Mouse (Mus musculus) MEL (cell line): ENCODE data around the gene Itpripl2. TPM values are rescaled to one million over a fixed set of nuclear protein-coding genes. Genes with fewer than 3 reads are reported as not detected.

Experiments used
- DNase-seq: peaks from one replicate; pipeline ENCODE4 v3.0.0; 2011; ENCODE audit warnings: low read depth, low spot score
- H3K27ac ChIP-seq: 2 replicates; pipeline ENCODE4 v1.5.1; 2012; ENCODE audit warnings: low read depth, mild to moderate bottlenecking, control low read depth, low read length, moderate library complexity; ENCODE audit not compliant: control insufficient read depth
- H3K27me3 ChIP-seq, 2 experiments: fragments of 150-350 bp in 1 of 2; sonication (generic) in 1 of 2; 2 replicates each; pipeline ENCODE4 v1.6.1; 2012; ENCODE audit warnings: low read length in 2 of 2, mild to moderate bottlenecking in 2 of 2, improper control_type of control experiment in 1 of 2, moderate library complexity in 1 of 2; ENCODE audit not compliant: insufficient read depth in 2 of 2, control insufficient read depth in 1 of 2
- H3K36me3 ChIP-seq, 2 experiments: 2 replicates each; pipeline ENCODE4 v1.6.1; 2012 to 2014; ENCODE audit warnings: low read length in 2 of 2, improper control_type of control experiment in 1 of 2, inconsistent platforms in 1 of 2, mild to moderate bottlenecking in 1 of 2; ENCODE audit not compliant: insufficient read depth in 2 of 2, control insufficient read depth in 1 of 2
- H3K4me1 ChIP-seq, 2 experiments: fragments of 150-350 bp in 1 of 2; sonication (generic) in 1 of 2; 2 replicates each; pipeline ENCODE4 v1.6.1; 2012; ENCODE audit warnings: low read length in 2 of 2, improper control_type of control experiment in 1 of 2, mild to moderate bottlenecking in 1 of 2; ENCODE audit not compliant: insufficient read depth in 2 of 2, control insufficient read depth in 1 of 2
- H3K4me3 ChIP-seq, 2 experiments: fragments of 150-350 bp in 1 of 2; sonication (generic) in 1 of 2; 2 replicates each; pipeline ENCODE4 v1.5.1; 2012; ENCODE audit warnings: low read depth in 2 of 2, low read length in 2 of 2, mild to moderate bottlenecking in 2 of 2, moderate library complexity in 2 of 2, control low read depth in 1 of 2, improper control_type of control experiment in 1 of 2; ENCODE audit not compliant: control insufficient read depth in 1 of 2, insufficient read depth in 1 of 2
- H3K79me2 ChIP-seq: 2 replicates; pipeline ENCODE4 v1.6.1; 2012; ENCODE audit warnings: mild to moderate bottlenecking, low read length, moderate library complexity; ENCODE audit not compliant: control insufficient read depth, poor library complexity, insufficient read depth
- H3K9ac ChIP-seq: 2 replicates; pipeline ENCODE4 v1.6.1; 2012; ENCODE audit warnings: low read depth, mild to moderate bottlenecking, control low read depth, low read length, moderate library complexity; ENCODE audit not compliant: control insufficient read depth, poor library complexity, severe bottlenecking
- H3K9me3 ChIP-seq: fragments of 150-350 bp; sonication (generic); replicated peaks from 2 replicates; pipeline ENCODE4 v1.6.1; 2012; ENCODE audit warnings: mild to moderate bottlenecking, low read length, improper control_type of control experiment, moderate library complexity; ENCODE audit not compliant: insufficient read depth
- ELF1 ChIP-seq: IDR thresholded peaks from 2 replicates; pipeline ENCODE4 v1.6.1; 2014; ENCODE audit warnings: low read depth, mild to moderate bottlenecking, inconsistent platforms, low read length, improper control_type of control experiment, moderate library complexity
- EP300 ChIP-seq, 2 experiments: IDR thresholded peaks; 2 replicates each; pipeline ENCODE4 v1.6.1; 2011; ENCODE audit warnings: improper control_type of control experiment in 2 of 2, low read length in 2 of 2, low read depth in 1 of 2, mild to moderate bottlenecking in 1 of 2
- GABPA ChIP-seq: IDR thresholded peaks from 2 replicates; pipeline ENCODE4 v1.6.1; 2012; ENCODE audit warnings: low read depth, mild to moderate bottlenecking, inconsistent platforms, low read length, improper control_type of control experiment, moderate library complexity
- GATA1 ChIP-seq: IDR thresholded peaks from 2 replicates; pipeline ENCODE4 v1.6.1; 2011; ENCODE audit warnings: low read depth, low read length, improper control_type of control experiment
- KAT2A ChIP-seq: conservative IDR thresholded peaks from 2 replicates; pipeline ENCODE4 v1.6.1; 2012; ENCODE audit warnings: low read depth, low read length, improper control_type of control experiment, inconsistent platforms
- MAFK ChIP-seq: IDR thresholded peaks from 2 replicates; pipeline ENCODE4 v1.6.1; 2011; ENCODE audit warnings: low read depth, mild to moderate bottlenecking, low read length, improper control_type of control experiment, borderline replicate concordance
- MAX ChIP-seq: IDR thresholded peaks from 2 replicates; pipeline ENCODE4 v1.6.1; 2011; ENCODE audit warnings: low read length, improper control_type of control experiment
- MEF2A ChIP-seq: IDR thresholded peaks from 2 replicates; pipeline ENCODE4 v1.6.1; 2014; ENCODE audit warnings: low read depth, mild to moderate bottlenecking, inconsistent platforms, low read length, improper control_type of control experiment; ENCODE audit not compliant: poor library complexity, insufficient replicate concordance, severe bottlenecking; ENCODE audit errors: extremely low read depth
- MYB ChIP-seq: IDR thresholded peaks from 2 replicates; pipeline ENCODE4 v1.6.1; 2011; ENCODE audit warnings: mild to moderate bottlenecking, low read depth, low read length, improper control_type of control experiment
- MYC ChIP-seq: IDR thresholded peaks from 2 replicates; pipeline ENCODE4 v1.6.1; 2011; ENCODE audit warnings: low read depth, mild to moderate bottlenecking, low read length, improper control_type of control experiment, moderate library complexity
- NRF1 ChIP-seq: IDR thresholded peaks from 2 replicates; pipeline ENCODE4 v1.6.1; 2014; ENCODE audit warnings: low read depth, mild to moderate bottlenecking, inconsistent platforms, low read length, improper control_type of control experiment, moderate library complexity; ENCODE audit not compliant: poor library complexity, insufficient read depth, severe bottlenecking
- POLR2AphosphoS2 ChIP-seq: IDR thresholded peaks from 2 replicates; pipeline ENCODE4 v1.6.1; 2011; ENCODE audit warnings: low read length, improper control_type of control experiment
- RCOR1 ChIP-seq: IDR thresholded peaks from 2 replicates; pipeline ENCODE4 v1.6.1; 2012; ENCODE audit warnings: low read depth, mild to moderate bottlenecking, inconsistent platforms, low read length, improper control_type of control experiment
- TAL1 ChIP-seq: IDR thresholded peaks from 2 replicates; pipeline ENCODE4 v1.6.1; 2012; ENCODE audit warnings: mild to moderate bottlenecking, inconsistent platforms, low read length, moderate library complexity, mixed read lengths
- TBP ChIP-seq: IDR thresholded peaks from 2 replicates; pipeline ENCODE4 v1.8.0; 2011; ENCODE audit warnings: low read depth, low read length, improper control_type of control experiment
- ZC3H11A ChIP-seq: IDR thresholded peaks from 2 replicates; pipeline ENCODE4 v1.6.1; 2012; ENCODE audit warnings: low read depth, mild to moderate bottlenecking, inconsistent platforms, low read length, improper control_type of control experiment
- ZKSCAN1 ChIP-seq: IDR thresholded peaks from 2 replicates; pipeline ENCODE4 v1.6.1; 2012; ENCODE audit warnings: low read depth, mild to moderate bottlenecking, inconsistent platforms, low read length, improper control_type of control experiment, moderate library complexity
- polyA plus RNA-seq, 2 experiments: library from polyadenylated mRNA; stranded (reverse) in 1 of 2; unstranded in 1 of 2; fragments of >175 nt in 1 of 2; fragments of >200 nt in 1 of 2; gene quantifications; 2 replicates each; pipeline versions ENCODE4 v1.2.1 to v1.2.4; 2012; ENCODE audit warnings: low replicate concordance in 2 of 2, low read depth in 1 of 2; ENCODE audit not compliant: insufficient read length in 2 of 2, insufficient read depth in 1 of 2, missing spikeins in 1 of 2
- total RNA-seq: library from RNA; depleted of rRNA; stranded (reverse); fragments of 300-350 nt; gene quantifications from 2 replicates; pipeline ENCODE4 v1.2.3, GENCODE M21; 2012

Gene Itpripl2
- total and polyA plus RNA-seq, 3 experiments, result 4.3 to 4.8 TPM; not detected in 1

GRCm38 (mm10) chr7:118503844-118504243, 12.1 kb upstream of the Itpripl2 start:
- H3K79me2 ChIP-seq, result no peaks in the 10 kb centered on the region
- no peak for DNase-seq
- TF ChIP-seq ELF1, result no peak
- H3K27ac ChIP-seq, result no peak overlapping the region
- peaks cover 0 to 1% of the 10 kb centered on the region in 2 experiments; a peak in 1 of 4 replicates for H3K27me3 ChIP-seq
- no peak overlapping the region for H3K4me3 ChIP-seq
- H3K9me3 ChIP-seq, result no peaks in the 10 kb centered on the region
- no peaks in the 10 kb centered on the region; a peak in 1 of 4 replicates for H3K4me1 ChIP-seq
- H3K9ac ChIP-seq, result no peak overlapping the region
- no peaks in the 10 kb centered on the region for H3K36me3 ChIP-seq

GRCm38 (mm10) chr7:118502333-118502732, 10.6 kb upstream of the Itpripl2 start:
- Histone ChIP-seq H3K36me3 (no peaks in the 10 kb centered on the region), H3K79me2 (no peaks in the 10 kb centered on the region), H3K4me3 (no peak overlapping the region), H3K9me3 (no peaks in the 10 kb centered on the region), H3K9ac (no peak overlapping the region), H3K27ac (no peak overlapping the region), H3K4me1 (no peaks in the 10 kb centered on the region; a peak in 1 of 4 replicates), H3K27me3 (peaks cover 0 to 1% of the 10 kb centered on the region in 2 experiments; a peak in 1 of 4 replicates)
- TF ChIP-seq TAL1 (no peak), KAT2A (no peak), GABPA (no peak)
- DNase-seq, result no peak

- Histone ChIP-seq H3K4me1 (no peaks in the 10 kb centered on the region; a peak in 1 of 4 replicates), H3K9ac (no peak overlapping the region), H3K79me2 (no peaks in the 10 kb centered on the region), H3K36me3 (no peaks in the 10 kb centered on the region), H3K27me3 (peaks cover 0 to 1% of the 10 kb centered on the region in 2 experiments; a peak in 1 of 4 replicates), H3K9me3 (no peaks in the 10 kb centered on the region), H3K27ac (no peak overlapping the region), H3K4me3 (no peak overlapping the region)
- TF ChIP-seq ZC3H11A (no peak), RCOR1 (no peak), ZKSCAN1 (no peak), KAT2A (no peak), TBP (no peak), GABPA (no peak), POLR2AphosphoS2 (no peak), GATA1 (no peak), NRF1 (no peak), MYB (no peak), EP300 (IDR thresholded peaks at IDR 0.05; ENCODE audit: low read depth in 1 of 2, low read length in 2 of 2) (no peak), MYC (no peak), MEF2A (no peak), MAFK (no peak), MAX (no peak)
- no peak for DNase-seq
These were observed 8.1 kb upstream of the Itpripl2 start for GRCm38 (mm10) chr7:118499784-118500435.
